ENCODE assay signal across 7 mouse cellular contexts in genomic region chr8:119356631-119357030, GRCm38 (mm10). TPM values are rescaled to one million over a fixed set of nuclear protein-coding genes. Genes with fewer than 3 reads are reported as not detected.
DNase-seq lines count a peak whose midpoint lies in the region; ATAC-seq and TF ChIP-seq lines count a peak whose summit lies in the region.
"Not testable (repeated sequence)": the region's sequence is repeated elsewhere in the genome, so short reads cannot be mapped to it uniquely, and the experiment has no call there.

No protein-coding gene starts in this region.

- H3K9me3 ChIP-seq in E14TG2a.4 (ENCODE audit: low read length); lung, embryonic 14.5 days (ENCODE audit: low read depth, low read length): not testable (repeated sequence)

- not testable (repeated sequence) for H3K4me2 ChIP-seq in lung, embryonic 14.5 days

- not testable (repeated sequence) for H3K27ac ChIP-seq in cortical plate, adult 2 months (ENCODE audit: insufficient read depth, low read length); heart, adult 2 months; left cerebral cortex, adult 2 months; lung, embryonic 14.5 days (ENCODE audit: low read depth)

- H3K4me3 ChIP-seq in E14TG2a.4 (replicated peaks; ENCODE audit: low read length); cortical plate, adult 2 months (ENCODE audit: insufficient read depth, low read length); heart, adult 2 months; left cerebral cortex, adult 2 months; lung, embryonic 14.5 days (ENCODE audit: low read depth, low read length): not testable (repeated sequence)

- not testable (repeated sequence) for ATAC-seq in lung, embryonic 14.5 days (ENCODE audit: insufficient read depth)

- 56% methylated on average over 5 of the region's 5 CpGs for WGBS in heart, adult 2 months
- 59% methylated on average over 5 of the region's 5 CpGs for WGBS in lung, embryonic 14.5 days

- TF ChIP-seq POLR2A in cortical plate, adult 2 months (IDR thresholded peaks at IDR 0.05; ENCODE audit: extremely low read depth, insufficient read depth, low read length); heart, adult 2 months (IDR thresholded peaks at IDR 0.05; ENCODE audit: insufficient read depth, low read depth, low read length): not testable (repeated sequence)

- H3K27me3 ChIP-seq in E14TG2a.4 (ENCODE audit: insufficient read depth, low read length); heart, adult 2 months (ENCODE audit: control insufficient read depth, insufficient read depth, low read length); lung, embryonic 14.5 days (ENCODE audit: insufficient read depth, low read length); splenic B cell, adult 2 months (ENCODE audit: control insufficient read depth, insufficient read depth, low read length, poor library complexity, severe bottlenecking): not testable (repeated sequence)

- H3K9ac ChIP-seq in heart, adult 2 months (ENCODE audit: low read depth, low read length); lung, embryonic 14.5 days: not testable (repeated sequence)

- TF ChIP-seq EP300 in heart, adult 2 months (IDR thresholded peaks at IDR 0.05; ENCODE audit: insufficient read depth, low read depth, low read length): not testable (repeated sequence)

- H3K79me2 ChIP-seq in heart, adult 2 months (replicated peaks; ENCODE audit: control insufficient read depth, insufficient read depth, low read length): not testable (repeated sequence)

- DNase-seq in ZHBTc4 (ENCODE audit: low read depth, low spot score): peak; percentile 81
- DNase-seq in heart, adult 2 months; left cerebral cortex, adult 2 months (ENCODE audit: extremely low spot score in 1 of 2, low spot score in 2 of 2): not testable (repeated sequence)
- DNase-seq in lung, embryonic 14.5 days: peak; percentile 33
- peak; percentile 52 for DNase-seq in splenic B cell, adult 2 months (ENCODE audit: low read depth, low spot score)

- peaks cover 14% of the 10 kb centered on the region for H3K4me1 ChIP-seq in E14TG2a.4 (replicated peaks; ENCODE audit: low read depth, low read length)
- not testable (repeated sequence) for H3K4me1 ChIP-seq in cortical plate, adult 2 months (ENCODE audit: control insufficient read depth, insufficient read depth, low read length); heart, adult 2 months (ENCODE audit: control insufficient read depth, insufficient read depth, low read length); lung, embryonic 14.5 days (ENCODE audit: insufficient read depth)

- not testable (repeated sequence) for H3K36me3 ChIP-seq in E14TG2a.4 (ENCODE audit: insufficient read depth, low read length); heart, adult 2 months (ENCODE audit: control insufficient read depth, insufficient read depth, low read length); lung, embryonic 14.5 days (ENCODE audit: insufficient read depth); splenic B cell, adult 2 months (ENCODE audit: control insufficient read depth, insufficient read depth, low read length, poor library complexity, severe bottlenecking)

- peak; percentile 48 for TF ChIP-seq CTCF in E14TG2a.4 (conservative IDR thresholded peaks at IDR 0.05; ENCODE audit: low read length)
- peak; percentile 39 for TF ChIP-seq CTCF in cortical plate, adult 2 months (IDR thresholded peaks at IDR 0.05; ENCODE audit: extremely low read depth, insufficient read depth, low read length)
- peak; percentile 45 for TF ChIP-seq CTCF in heart, adult 2 months (IDR thresholded peaks at IDR 0.05)
- TF ChIP-seq CTCF in left cerebral cortex, adult 2 months (IDR thresholded peaks at IDR 0.05): peak; percentile 38
- peak; percentile 54 for TF ChIP-seq CTCF in lung, embryonic 14.5 days (IDR thresholded peaks at IDR 0.05; ENCODE audit: low read depth)

- intact Hi-C loops in heart, adult 2 months (cut with DNase I); left cerebral cortex, adult 2 months (cut with DNase I): not testable (repeated sequence)

RNA-seq across cellular contexts. Expression of gene Hsbp1, which starts 12.3 kb away (rescaled TPM):
- 451 and 498 TPM in 2 replicates for polyA plus RNA-seq in cortical plate, adult 2 months (2012; rRNA removed)
- total RNA-seq in heart, adult 2 months (2021): 100 to 1,000 TPM; 148 to 159 TPM
- polyA plus RNA-seq in heart, adult 2 months (2012; rRNA removed): 132 and 216 TPM in 2 replicates
- 100 to 1,000 TPM; 314 to 321 TPM for total RNA-seq in left cerebral cortex, adult 2 months (2021)
- polyA plus RNA-seq in lung, embryonic 14.5 days (2014; fragmentation: Nextera tagmentation; extraction: Ambion mirVana): 300 and 304 TPM in 2 replicates

RNA-seq across cellular contexts. Expression of gene Mlycd, which starts 38.0 kb away (rescaled TPM):
- 24.7 and 26.9 TPM in 2 replicates for polyA plus RNA-seq in cortical plate, adult 2 months (2012; rRNA removed)
- 100 to 1,000 TPM; 110 to 118 TPM for total RNA-seq in heart, adult 2 months (2021)
- polyA plus RNA-seq in heart, adult 2 months (2012; rRNA removed): 83.8 and 99.1 TPM in 2 replicates
- 10 to 100 TPM; 26.1 to 28.7 TPM for total RNA-seq in left cerebral cortex, adult 2 months (2021)
- polyA plus RNA-seq in lung, embryonic 14.5 days (2014; fragmentation: Nextera tagmentation; extraction: Ambion mirVana): 11.8 and 14.0 TPM in 2 replicates
